Mouse (Mus musculus) erythroblast, embryonic 14.5 days (primary cell): ENCODE data around the gene Tmco3. TPM values are rescaled to one million over a fixed set of nuclear protein-coding genes. Genes with fewer than 3 reads are reported as not detected.

Source experiments
- H3K27me3 ChIP-seq: 2 replicates; pipeline ENCODE4 v1.6.1; 2012; ENCODE audit warnings: inconsistent platforms; ENCODE audit not compliant: control insufficient read depth
- H3K36me3 ChIP-seq: 2 replicates; pipeline ENCODE4 v1.6.1; 2012; ENCODE audit warnings: mild to moderate bottlenecking, inconsistent platforms; ENCODE audit not compliant: control insufficient read depth
- H3K4me1 ChIP-seq: 2 replicates; pipeline ENCODE4 v1.6.1; 2012; ENCODE audit warnings: inconsistent platforms; ENCODE audit not compliant: control insufficient read depth
- H3K4me3 ChIP-seq: replicated peaks from 2 replicates; pipeline ENCODE3; 2012; ENCODE audit warnings: moderate library complexity, mild to moderate bottlenecking, inconsistent platforms
- H3K9me3 ChIP-seq: 2 replicates; pipeline ENCODE4 v1.6.1; 2012; ENCODE audit warnings: low read length, inconsistent platforms, mixed read lengths; ENCODE audit not compliant: control insufficient read depth
- GATA1 ChIP-seq: IDR thresholded peaks from 2 replicates; pipeline ENCODE4 v1.6.1; 2012; ENCODE audit warnings: low read length, inconsistent platforms, mixed read lengths
- TAL1 ChIP-seq: IDR thresholded peaks from 3 replicates; pipeline ENCODE4 v1.6.1; 2012; ENCODE audit warnings: low read length, inconsistent platforms, mixed read lengths
- polyA plus RNA-seq: library from polyadenylated mRNA; stranded (reverse); fragments of >175 nt; gene quantifications from 2 replicates; pipeline ENCODE4 v1.2.3, GENCODE M21; 2012

The Tmco3 gene
- polyA plus RNA-seq = 0.45 and 0.50 TPM in 2 replicates

GRCm38 (mm10) chr8:13287692-13288623 lies at the start of gene Tmco3, which contains the start of gene Dcun1d2:
Gene Tmco3, plus strand, starts transcription at chr8:13288190.
Gene Dcun1d2, minus strand, starts transcription at chr8:13288131.
- Histone ChIP-seq H3K27me3 (no peaks in the 10 kb centered on the region), H3K4me3 (peak within 1 kb of the TSS; percentile 73), H3K9me3 (peaks cover 2% of the 10 kb centered on the region; the same call in 1 of the 2 replicates), H3K4me1 (peaks cover 42% of the 10 kb centered on the region), H3K36me3 (peaks cover 10% of the 10 kb centered on the region)
- no peak for TF ChIP-seq GATA1
- TF ChIP-seq TAL1 = no peak

GRCm38 (mm10) chr8:13240055-13240454 lies 47.9 kb upstream of the Tmco3 start:
- H3K27me3 ChIP-seq = peaks cover 4% of the 10 kb centered on the region
- TF ChIP-seq TAL1 = no peak
- no peak for TF ChIP-seq GATA1

GRCm38 (mm10) chr8:13240691-13241090 lies 47.3 kb upstream of the Tmco3 start:
- H3K36me3 ChIP-seq = no peaks in the 10 kb centered on the region
- no peaks in the 10 kb centered on the region for H3K4me1 ChIP-seq
- no peak overlapping the region for H3K4me3 ChIP-seq
- TF ChIP-seq GATA1 (no peak), TAL1 (no peak)
- H3K9me3 ChIP-seq = no peaks in the 10 kb centered on the region
- H3K27me3 ChIP-seq = peaks cover 4% of the 10 kb centered on the region

More at GRCm38 (mm10) chr8:13240055-13240454, 47.9 kb upstream of the Tmco3 start:
- no peaks in the 10 kb centered on the region for H3K4me1 ChIP-seq
- H3K36me3 ChIP-seq = no peaks in the 10 kb centered on the region
- no peak overlapping the region for H3K4me3 ChIP-seq
- no peaks in the 10 kb centered on the region for H3K9me3 ChIP-seq

- no peak for TF ChIP-seq TAL1
- no peak for TF ChIP-seq GATA1
- Histone ChIP-seq H3K4me1 (no peaks in the 10 kb centered on the region), H3K9me3 (no peaks in the 10 kb centered on the region), H3K36me3 (no peaks in the 10 kb centered on the region), H3K4me3 (no peak overlapping the region), H3K27me3 (no peaks in the 10 kb centered on the region)
Observed at GRCm38 (mm10) chr8:13242985-13243870, 44.8 kb upstream of the Tmco3 start.

- Histone ChIP-seq H3K27me3 (no peaks in the 10 kb centered on the region), H3K36me3 (no peaks in the 10 kb centered on the region), H3K9me3 (no peaks in the 10 kb centered on the region), H3K4me3 (no peak overlapping the region), H3K4me1 (no peaks in the 10 kb centered on the region)
- TF ChIP-seq GATA1 (no peak), TAL1 (no peak)
Observed at GRCm38 (mm10) chr8:13244343-13244880, 43.6 kb upstream of the Tmco3 start.

- Histone ChIP-seq H3K4me3 (no peak overlapping the region), H3K36me3 (peaks cover 17% of the 10 kb centered on the region), H3K27me3 (no peaks in the 10 kb centered on the region), H3K4me1 (peaks cover 5% of the 10 kb centered on the region), H3K9me3 (no peaks in the 10 kb centered on the region)
- TF ChIP-seq TAL1 (no peak), GATA1 (no peak)
Observed at GRCm38 (mm10) chr8:13252837-13253236, 35.2 kb upstream of the Tmco3 start.

GRCm38 (mm10) chr8:13253413-13253812 lies 34.6 kb upstream of the Tmco3 start:
- Histone ChIP-seq H3K4me3 (no peak overlapping the region), H3K36me3 (peaks cover 22% of the 10 kb centered on the region), H3K9me3 (no peaks in the 10 kb centered on the region), H3K27me3 (no peaks in the 10 kb centered on the region), H3K4me1 (peaks cover 5% of the 10 kb centered on the region)
- no peak for TF ChIP-seq TAL1
- TF ChIP-seq GATA1 = no peak

- H3K9me3 ChIP-seq = no peaks in the 10 kb centered on the region
- no peaks in the 10 kb centered on the region for H3K27me3 ChIP-seq
- H3K36me3 ChIP-seq = peaks cover 27% of the 10 kb centered on the region
- H3K4me1 ChIP-seq = peaks cover 5% of the 10 kb centered on the region
- TF ChIP-seq TAL1 (no peak), GATA1 (no peak)
- no peak within 1 kb of the TSS for H3K4me3 ChIP-seq
Observed at GRCm38 (mm10) chr8:13254019-13254418, 34.0 kb upstream of the Tmco3 start, which contains the start of gene Adprhl1. Gene Adprhl1, minus strand, starts transcription at chr8:13254162.

GRCm38 (mm10) chr8:13263376-13263775 lies 24.6 kb upstream of the Tmco3 start:
- Histone ChIP-seq H3K36me3 (peaks cover 36% of the 10 kb centered on the region), H3K4me3 (no peak overlapping the region), H3K9me3 (no peaks in the 10 kb centered on the region), H3K27me3 (no peaks in the 10 kb centered on the region), H3K4me1 (peaks cover 4% of the 10 kb centered on the region)
- TF ChIP-seq TAL1 (no peak), GATA1 (no peak)
